Mouse (Mus musculus) limb, embryonic 10.5 days (tissue): ENCODE measurements around the gene Olfr799. TPM values are rescaled to one million over a fixed set of nuclear protein-coding genes. Genes with fewer than 3 reads are reported as not detected.

Experiments used
- DNase-seq: peaks from one replicate; pipeline ENCODE4 v3.0.0-alpha.2; 2017; ENCODE audit warnings: low spot score
- H3K27ac ChIP-seq: fragments of 300-500 bp; sonication (generic); 2 replicates; pipeline ENCODE4 v1.5.1; 2016; ENCODE audit warnings: mild to moderate bottlenecking
- H3K27me3 ChIP-seq: fragments of 300-500 bp; sonication (generic); 2 replicates; pipeline ENCODE4 v1.6.1; 2016; ENCODE audit warnings: low read depth, mild to moderate bottlenecking; ENCODE audit not compliant: poor library complexity, severe bottlenecking
- H3K36me3 ChIP-seq: fragments of 300-500 bp; sonication (generic); 2 replicates; pipeline ENCODE4 v1.6.1; 2016; ENCODE audit warnings: mild to moderate bottlenecking, moderate library complexity
- H3K4me1 ChIP-seq: fragments of 300-500 bp; sonication (generic); 2 replicates; pipeline ENCODE4 v1.6.1; 2016
- H3K4me3 ChIP-seq: fragments of 300-500 bp; sonication (generic); 2 replicates; pipeline ENCODE4 v1.5.1; 2016; ENCODE audit warnings: mild to moderate bottlenecking, moderate library complexity
- H3K9me3 ChIP-seq: fragments of 300-500 bp; sonication (generic); replicated peaks from 2 replicates; pipeline ENCODE4 v1.6.1; 2016; ENCODE audit warnings: mild to moderate bottlenecking
- WGBS: fragments of 180-500 bp; shearing (Covaris S2); methylation state at CpG from one replicate; pipeline ENCODE4 v1.1.7; 2016; 5-methylcytosine and 5-hydroxymethylcytosine counted together
- polyA plus RNA-seq: library from polyadenylated mRNA; unstranded; fragments of >200 nt; fragmentation: Nextera tagmentation; extraction: Ambion mirVana; gene quantifications from 2 replicates; pipeline ENCODE4 v1.2.1, GENCODE M21; 2016

Gene Olfr799
- polyA plus RNA-seq = not detected in 2 replicates

DNA sequence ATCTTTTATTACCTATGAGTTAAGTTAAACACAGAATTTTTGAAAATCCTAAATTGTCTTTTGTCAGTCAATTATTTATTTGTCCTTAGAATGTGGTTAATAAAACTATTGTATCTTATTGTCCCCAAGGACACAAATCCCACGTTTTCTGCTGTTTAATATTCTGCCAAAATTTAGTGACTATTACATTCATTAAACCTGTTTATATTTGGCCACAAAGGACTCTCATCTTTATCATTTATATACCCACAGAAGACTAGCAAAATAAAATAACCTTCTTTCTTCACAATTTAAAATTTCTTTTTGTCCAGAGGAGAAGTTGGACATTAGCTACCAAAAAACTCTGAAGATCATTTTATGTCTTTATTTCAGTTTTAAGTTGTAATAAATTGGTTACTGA is at the start of gene Olfr799:
Olfr799 (plus strand) TSS at position 301 of the 400 bp plus-strand sequence.
- Histone ChIP-seq H3K4me3 (no peak within 1 kb of the TSS), H3K36me3 (no peaks in the 10 kb centered on the region), H3K27me3 (no peaks in the 10 kb centered on the region), H3K4me1 (no peaks in the 10 kb centered on the region), H3K9me3 (no peaks in the 10 kb centered on the region), H3K27ac (no peak within 1 kb of the TSS)
- DNase-seq = no peak
- 45% methylated on average over 1 of the region's 1 CpGs for WGBS

DNA sequence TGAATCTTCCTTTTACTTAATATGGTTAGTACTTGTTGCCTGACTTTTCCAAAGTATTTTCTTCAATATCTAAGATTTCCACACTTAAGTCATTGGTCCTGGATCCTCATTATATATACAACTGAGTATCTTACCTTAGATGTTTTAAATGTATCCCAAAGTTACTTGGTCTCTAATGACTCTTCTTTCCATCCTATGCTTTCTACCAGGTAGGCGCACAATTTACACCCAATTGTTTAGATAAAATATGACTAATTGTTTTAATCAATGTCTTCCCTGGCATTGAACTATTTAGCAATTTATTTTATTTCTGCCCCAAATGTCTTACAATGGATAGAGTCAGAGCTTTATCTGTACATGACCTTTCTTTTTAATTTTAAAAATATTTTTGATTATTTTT is 24.8 kb upstream of the Olfr799 start, which contains the start of gene Olfr796:
Olfr796 (minus strand) TSS at position 101 of the 400 bp plus-strand sequence.
- H3K4me3 ChIP-seq = no peak within 1 kb of the TSS
- no peaks in the 10 kb centered on the region for H3K4me1 ChIP-seq
- WGBS = 94% methylated on average over 1 of the region's 1 CpGs
- no peaks in the 10 kb centered on the region for H3K27me3 ChIP-seq
- H3K36me3 ChIP-seq = no peaks in the 10 kb centered on the region
- H3K27ac ChIP-seq = no peak within 1 kb of the TSS
- DNase-seq = no peak
- no peaks in the 10 kb centered on the region for H3K9me3 ChIP-seq

DNA sequence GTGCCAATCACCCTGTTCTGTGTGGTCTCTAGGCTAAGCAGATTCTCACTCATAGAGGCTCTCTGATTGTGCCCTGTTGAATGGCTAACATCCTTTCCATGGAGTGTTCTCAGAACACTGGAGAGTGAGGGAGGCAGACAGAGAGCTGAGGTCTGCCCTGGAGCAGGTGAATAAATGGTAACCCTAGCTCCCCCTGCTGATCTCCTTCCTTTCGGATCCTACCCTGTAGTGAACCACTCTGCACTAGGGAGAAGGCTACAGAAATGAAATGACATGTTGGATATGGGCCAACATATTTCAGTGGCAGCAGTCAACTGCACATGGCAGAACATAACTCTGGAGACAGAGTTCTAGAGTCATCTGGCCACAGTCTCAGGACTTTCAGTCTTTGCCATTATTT is 15.6 kb upstream of the Olfr799 start:
- H3K4me1 ChIP-seq = no peaks in the 10 kb centered on the region
- H3K4me3 ChIP-seq = no peak overlapping the region
- H3K27me3 ChIP-seq = no peaks in the 10 kb centered on the region
- 20% methylated on average over 1 of the region's 1 CpGs for WGBS
- no peaks in the 10 kb centered on the region for H3K36me3 ChIP-seq
- H3K9me3 ChIP-seq = no peaks in the 10 kb centered on the region
- no peak overlapping the region for H3K27ac ChIP-seq
- no peak for DNase-seq

DNA sequence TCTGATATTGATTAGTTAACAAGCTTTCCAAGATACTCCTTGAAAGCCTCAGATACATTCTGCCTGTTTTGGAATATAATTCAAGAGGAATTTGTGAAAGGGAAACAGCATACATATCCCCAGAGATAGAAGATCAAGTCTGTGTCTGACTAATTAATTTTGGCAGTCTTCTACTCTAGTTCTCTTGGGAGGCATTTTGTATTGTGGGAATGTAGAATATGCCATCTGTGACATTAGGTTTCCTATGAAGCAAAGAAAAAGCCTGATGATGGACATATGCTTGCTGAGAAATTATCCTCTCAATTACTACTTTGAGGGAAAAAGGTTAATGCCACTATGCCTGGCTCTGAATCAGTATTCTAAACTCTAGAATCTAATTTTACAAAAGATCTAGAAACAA is 14.0 kb upstream of the Olfr799 start:
- Histone ChIP-seq H3K27me3 (no peaks in the 10 kb centered on the region), H3K4me1 (no peaks in the 10 kb centered on the region), H3K36me3 (no peaks in the 10 kb centered on the region), H3K9me3 (no peaks in the 10 kb centered on the region), H3K4me3 (no peak overlapping the region), H3K27ac (no peak overlapping the region)
- DNase-seq = no peak

- 82% methylated on average over 1 of the region's 1 CpGs for WGBS
- no peaks in the 10 kb centered on the region for H3K27me3 ChIP-seq
- no peaks in the 10 kb centered on the region for H3K9me3 ChIP-seq
- H3K4me1 ChIP-seq = no peaks in the 10 kb centered on the region
- no peak for DNase-seq
- H3K27ac ChIP-seq = no peak within 1 kb of the TSS
- no peaks in the 10 kb centered on the region for H3K36me3 ChIP-seq
- no peak within 1 kb of the TSS for H3K4me3 ChIP-seq
Observed at GRCm38 (mm10) chr10:129627834-129628233, 9.4 kb upstream of the Olfr799 start, which contains the start of gene Olfr798. Gene Olfr798 (minus strand): TSS chr10:129627934.

GRCm38 (mm10) chr10:129651763-129652162 is 14.5 kb downstream of the Olfr799 start:
- Histone ChIP-seq H3K36me3 (no peaks in the 10 kb centered on the region), H3K4me1 (no peaks in the 10 kb centered on the region), H3K27ac (no peak overlapping the region), H3K27me3 (no peaks in the 10 kb centered on the region), H3K4me3 (no peak overlapping the region), H3K9me3 (no peaks in the 10 kb centered on the region)
- WGBS = 91% methylated on average over 1 of the region's 1 CpGs
- DNase-seq = no peak

DNA sequence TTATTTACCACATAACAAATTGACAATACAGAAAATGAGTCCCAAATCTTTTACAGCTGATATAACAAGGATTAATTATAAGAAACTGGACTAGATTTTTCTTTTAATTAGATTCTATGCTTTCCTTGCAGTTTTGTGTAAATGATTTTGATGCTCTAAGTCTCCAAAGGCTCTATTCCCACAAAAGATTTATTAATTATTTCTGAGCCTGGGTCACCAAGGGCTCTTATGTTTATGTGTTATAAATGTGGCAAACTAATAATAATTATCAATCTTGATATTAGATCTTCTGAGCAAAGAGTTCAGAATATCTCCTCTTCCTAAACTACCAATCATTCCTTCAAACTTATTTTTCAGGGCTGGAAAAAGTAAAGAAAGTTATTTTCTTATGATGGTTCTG is 20.1 kb downstream of the Olfr799 start, which contains the start of gene Olfr800:
Olfr800 (plus strand) TSS at position 301 of the 400 bp plus-strand sequence.
- Histone ChIP-seq H3K36me3 (no peaks in the 10 kb centered on the region), H3K27me3 (no peaks in the 10 kb centered on the region), H3K4me1 (no peaks in the 10 kb centered on the region), H3K4me3 (no peak within 1 kb of the TSS), H3K9me3 (no peaks in the 10 kb centered on the region), H3K27ac (no peak within 1 kb of the TSS)
- DNase-seq = no peak

- H3K36me3 ChIP-seq = no peaks in the 10 kb centered on the region
- WGBS = 93% methylated on average over 1 of the region's 1 CpGs
- H3K27me3 ChIP-seq = no peaks in the 10 kb centered on the region
- no peak for DNase-seq
- no peak within 1 kb of the TSS for H3K4me3 ChIP-seq
- no peaks in the 10 kb centered on the region for H3K4me1 ChIP-seq
- no peaks in the 10 kb centered on the region for H3K9me3 ChIP-seq
- no peak within 1 kb of the TSS for H3K27ac ChIP-seq
Observed at GRCm38 (mm10) chr10:129673765-129674164, 36.5 kb downstream of the Olfr799 start, which contains the start of gene Olfr801. Gene Olfr801 (minus strand): TSS chr10:129673865.

DNA sequence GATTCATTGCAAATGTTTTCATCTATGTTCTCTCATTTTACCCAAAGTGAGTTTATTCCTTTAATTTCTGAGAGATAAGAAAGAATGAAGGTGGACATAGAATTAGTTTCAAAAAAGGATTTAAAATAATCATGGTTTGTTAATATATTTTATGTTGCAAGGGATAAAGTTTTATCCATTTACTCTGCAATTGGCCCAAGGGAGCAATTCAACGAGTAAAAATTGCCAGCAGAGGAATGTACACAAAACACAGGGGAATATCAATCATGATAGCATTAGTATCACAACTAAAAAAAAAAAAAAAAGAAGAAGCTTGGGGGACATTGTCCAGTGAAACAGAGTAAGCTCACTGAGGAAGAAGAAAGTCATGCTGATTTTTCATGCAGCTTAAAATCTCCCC is 50.8 kb downstream of the Olfr799 start, which contains the start of gene Olfr802:
Olfr802 (minus strand) TSS at position 101 of the 400 bp plus-strand sequence.
- H3K9me3 ChIP-seq = no peaks in the 10 kb centered on the region
- no peaks in the 10 kb centered on the region for H3K27me3 ChIP-seq
- H3K36me3 ChIP-seq = no peaks in the 10 kb centered on the region
- DNase-seq = no peak
- no peak within 1 kb of the TSS for H3K27ac ChIP-seq
- H3K4me3 ChIP-seq = no peak within 1 kb of the TSS
- no peaks in the 10 kb centered on the region for H3K4me1 ChIP-seq
- 71% methylated on average over 1 of the region's 1 CpGs for WGBS

DNA sequence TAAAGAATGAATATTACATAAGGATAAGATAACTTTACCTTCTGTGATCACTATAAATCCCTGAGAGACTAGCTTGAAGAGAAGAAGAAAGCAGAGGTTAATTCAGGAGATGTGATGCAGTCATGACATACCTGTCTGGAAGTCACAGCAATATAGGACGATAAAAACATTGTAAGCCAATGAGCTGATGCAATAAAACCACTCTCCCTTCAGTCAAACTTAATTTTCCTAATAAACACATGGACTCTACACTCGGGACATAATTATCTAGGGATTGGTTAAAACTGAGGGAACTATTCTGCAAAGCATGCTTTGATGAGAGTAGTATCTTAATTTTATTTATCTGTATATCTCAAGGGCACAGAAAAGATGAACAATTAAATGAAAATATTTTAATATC is 56.9 kb downstream of the Olfr799 start, which contains the start of gene Olfr803:
Olfr803 (minus strand) TSS at position 101 of the 400 bp plus-strand sequence.
- H3K36me3 ChIP-seq = no peaks in the 10 kb centered on the region
- H3K27ac ChIP-seq = no peak within 1 kb of the TSS
- DNase-seq = no peak
- no peaks in the 10 kb centered on the region for H3K9me3 ChIP-seq
- no peaks in the 10 kb centered on the region for H3K27me3 ChIP-seq
- no peaks in the 10 kb centered on the region for H3K4me1 ChIP-seq
- H3K4me3 ChIP-seq = no peak within 1 kb of the TSS
- WGBS = 86% methylated on average over 2 of the region's 2 CpGs

Other genes with a start within 250 kb of the Olfr799 start
- not detected in 2 replicates for gene Olfr785, start 232.1 kb upstream of the Olfr799 start, polyA plus RNA-seq
- not detected in 2 replicates for gene Olfr786, start 210.2 kb upstream of the Olfr799 start, polyA plus RNA-seq
- gene Olfr787, start 175.6 kb upstream of the Olfr799 start, polyA plus RNA-seq = not detected in 2 replicates
- gene Olfr788, start 166.5 kb upstream of the Olfr799 start, polyA plus RNA-seq = not detected in 2 replicates
- not detected in 2 replicates for gene Olfr789, start 152.7 kb upstream of the Olfr799 start, polyA plus RNA-seq
- gene Olfr790, start 139.0 kb upstream of the Olfr799 start, polyA plus RNA-seq = not detected in 2 replicates
- not detected in 2 replicates for gene Olfr791, start 115.7 kb upstream of the Olfr799 start, polyA plus RNA-seq
- not detected in 2 replicates for gene Olfr792, start 98.3 kb upstream of the Olfr799 start, polyA plus RNA-seq
- not detected in 2 replicates for gene Olfr794, start 69.8 kb upstream of the Olfr799 start, polyA plus RNA-seq
- not detected in 2 replicates for gene Olfr796, start 24.9 kb upstream of the Olfr799 start, polyA plus RNA-seq
- not detected in 2 replicates for gene Olfr798, start 9.6 kb upstream of the Olfr799 start, polyA plus RNA-seq
- not detected in 2 replicates for gene Olfr800, start 20.2 kb downstream of the Olfr799 start, polyA plus RNA-seq
- not detected in 2 replicates for gene Olfr801, start 36.4 kb downstream of the Olfr799 start, polyA plus RNA-seq
- gene Olfr802, start 50.7 kb downstream of the Olfr799 start, polyA plus RNA-seq = 0.03 TPM in 1 of 2 replicates, not detected in the other
- gene Olfr803, start 56.8 kb downstream of the Olfr799 start, polyA plus RNA-seq = not detected in 2 replicates
- not detected in 2 replicates for gene Olfr804, start 65.7 kb downstream of the Olfr799 start, polyA plus RNA-seq
- not detected in 2 replicates for gene Olfr805, start 91.9 kb downstream of the Olfr799 start, polyA plus RNA-seq
- gene Olfr806, start 104.4 kb downstream of the Olfr799 start, polyA plus RNA-seq = not detected in 2 replicates
- gene Olfr807, start 120.3 kb downstream of the Olfr799 start, polyA plus RNA-seq = not detected in 2 replicates
- gene Olfr808, start 128.0 kb downstream of the Olfr799 start, polyA plus RNA-seq = not detected in 2 replicates
- not detected in 2 replicates for gene Olfr809, start 137.2 kb downstream of the Olfr799 start, polyA plus RNA-seq
- not detected in 2 replicates for gene Olfr810, start 157.4 kb downstream of the Olfr799 start, polyA plus RNA-seq
- gene Olfr811, start 166.9 kb downstream of the Olfr799 start, polyA plus RNA-seq = not detected in 2 replicates
- gene Olfr812, start 208.6 kb downstream of the Olfr799 start, polyA plus RNA-seq = not detected in 2 replicates
- gene Olfr813, start 217.9 kb downstream of the Olfr799 start, polyA plus RNA-seq = not detected in 2 replicates
- not detected in 2 replicates for gene Olfr814, start 242.4 kb downstream of the Olfr799 start, polyA plus RNA-seq